Mouse (Mus musculus) CD4-positive helper T cell, adult 2 months (primary cell): Measurements from ENCODE around the gene Slc39a11.

Experiments
- DNase-seq: peaks from one replicate; pipeline ENCODE4 v3.0.0-alpha.2; 2012; ENCODE audit warnings: low read depth, missing footprints, low spot score

The Slc39a11 gene

DNA sequence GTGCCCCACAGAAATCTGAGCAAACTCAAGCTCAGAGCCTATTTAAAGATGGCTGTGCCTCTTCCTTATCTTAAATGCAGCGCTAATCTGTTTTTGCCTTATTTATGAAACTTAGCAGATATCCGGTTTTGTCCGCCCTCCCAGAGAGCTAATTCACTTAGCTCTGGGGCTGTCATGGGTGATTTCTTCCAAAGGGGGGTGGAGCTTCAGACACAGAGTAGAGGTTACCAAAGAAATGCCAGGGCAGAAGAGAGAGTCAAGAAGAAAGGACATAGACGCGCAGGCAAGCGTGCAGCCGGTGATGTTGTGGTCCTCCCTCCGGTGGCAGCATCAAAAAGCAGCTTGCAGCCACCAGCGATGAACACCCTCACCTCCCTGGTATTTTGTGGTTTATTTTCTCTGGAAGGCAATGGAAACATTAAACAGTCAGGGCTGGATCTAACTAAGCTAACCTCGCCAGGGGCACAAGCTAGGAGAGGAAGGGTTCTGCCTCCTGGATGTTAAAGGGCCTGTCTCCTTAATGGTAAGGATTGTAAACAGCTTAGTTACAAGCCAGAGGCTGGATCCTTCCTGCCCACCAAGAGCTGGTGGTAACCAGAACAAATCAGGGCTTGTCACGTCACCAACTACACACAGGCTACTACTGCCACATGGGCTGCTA, 103.5 kb downstream of the Slc39a11 start:
- DNase-seq = no peak

DNA sequence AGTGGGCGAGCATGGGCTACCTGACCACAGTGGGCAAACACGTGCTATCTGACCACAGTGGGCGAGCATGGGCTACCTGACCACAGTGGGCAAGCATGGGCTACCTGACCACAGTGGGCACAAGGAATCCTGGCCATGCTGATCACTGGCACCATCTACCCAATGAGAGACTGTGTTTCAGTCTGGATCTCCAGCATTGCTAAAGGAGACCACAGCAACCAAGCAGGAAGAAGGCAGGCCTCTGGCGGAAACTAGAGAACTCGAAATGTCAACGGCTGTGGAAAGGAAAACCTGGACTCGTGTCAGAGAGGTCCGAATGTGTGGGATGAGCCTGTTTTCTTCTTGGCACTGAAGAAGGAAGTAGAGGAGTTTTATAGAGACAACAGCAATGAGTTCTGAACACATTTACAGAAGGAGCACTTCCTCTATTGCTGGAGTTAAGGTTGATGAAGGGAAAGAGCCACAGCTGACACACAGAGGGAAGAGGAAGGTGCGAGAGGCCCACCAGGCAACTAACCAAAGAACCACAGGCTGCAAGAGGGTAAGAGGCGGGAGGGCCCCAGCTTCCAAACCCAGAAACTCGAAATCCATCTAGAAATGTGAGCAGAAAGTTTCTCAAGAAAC, 105.8 kb downstream of the Slc39a11 start:
- DNase-seq = no peak

DNA sequence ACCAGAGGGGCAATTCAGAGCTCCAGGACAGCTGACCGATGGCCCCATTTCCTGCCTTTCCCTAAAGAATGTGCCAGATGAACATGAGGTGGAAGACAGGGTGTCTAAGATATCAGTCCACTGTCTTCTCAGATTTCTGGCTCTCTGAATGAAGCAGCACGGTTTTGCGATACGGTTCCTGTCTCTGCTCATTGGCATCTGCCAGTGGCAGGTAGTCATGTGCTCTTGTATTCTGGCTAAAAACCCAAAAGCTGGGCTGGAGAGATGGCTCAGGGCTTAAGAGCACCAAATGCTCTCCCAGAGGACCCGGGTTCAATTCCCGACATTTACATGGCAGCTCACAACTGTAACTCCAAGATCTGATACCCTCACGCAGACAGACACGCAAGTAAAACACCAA, 108.8 kb downstream of the Slc39a11 start:
- DNase-seq = no peak

DNA sequence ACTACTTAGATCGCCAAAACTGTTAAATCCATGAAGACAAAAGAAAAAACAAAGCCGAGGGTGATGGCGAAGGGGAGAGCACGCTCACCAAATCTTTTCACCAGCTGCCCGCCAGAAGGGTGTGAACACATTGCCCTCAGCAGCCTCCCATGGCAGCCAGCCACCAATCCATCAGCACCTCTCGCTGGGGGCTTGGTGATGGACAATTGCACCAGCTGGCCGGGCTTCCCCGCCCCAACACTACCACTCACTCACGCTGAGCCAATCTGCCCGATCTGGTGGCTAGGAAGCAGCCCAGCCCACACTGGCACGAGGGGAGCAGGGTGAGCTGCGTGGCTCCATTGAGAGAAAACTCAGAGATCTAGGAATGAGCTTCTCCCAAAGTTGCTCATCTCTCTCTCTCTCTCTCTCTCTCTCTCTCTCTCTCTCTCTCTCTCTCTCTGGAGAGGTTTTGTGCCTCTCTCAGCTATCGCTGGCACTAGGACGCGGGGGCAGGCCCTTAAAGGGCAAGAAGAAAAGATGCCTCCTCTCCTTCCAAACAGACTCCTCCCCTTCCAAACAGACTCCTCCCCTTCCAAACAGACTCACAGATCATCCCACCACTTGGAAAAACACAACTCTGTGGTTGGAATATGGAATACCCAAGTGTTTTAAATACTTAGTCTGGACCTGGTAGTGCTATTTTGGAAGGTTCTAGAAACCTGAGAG, 110.2 kb downstream of the Slc39a11 start:
- DNase-seq = no peak

DNA sequence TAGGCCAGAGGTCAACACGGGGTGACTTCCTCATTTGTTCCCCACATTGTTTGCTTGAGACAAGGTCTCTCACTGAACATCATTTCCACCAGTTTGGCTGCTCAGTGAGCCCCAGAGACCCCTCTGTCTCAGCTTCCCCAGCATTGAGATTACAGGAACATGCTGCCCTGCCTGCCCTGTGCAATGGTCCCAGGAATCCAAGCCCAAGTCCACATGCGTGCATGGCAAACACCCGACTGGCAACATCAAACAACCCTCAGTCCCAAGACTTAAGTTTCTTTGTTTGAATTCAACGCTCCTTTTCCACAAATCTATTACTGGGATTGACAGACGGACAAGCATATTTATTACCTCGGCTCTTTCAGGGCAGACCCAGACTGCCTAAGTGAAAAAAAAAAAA, 110.8 kb downstream of the Slc39a11 start:
- DNase-seq = no peak

DNA sequence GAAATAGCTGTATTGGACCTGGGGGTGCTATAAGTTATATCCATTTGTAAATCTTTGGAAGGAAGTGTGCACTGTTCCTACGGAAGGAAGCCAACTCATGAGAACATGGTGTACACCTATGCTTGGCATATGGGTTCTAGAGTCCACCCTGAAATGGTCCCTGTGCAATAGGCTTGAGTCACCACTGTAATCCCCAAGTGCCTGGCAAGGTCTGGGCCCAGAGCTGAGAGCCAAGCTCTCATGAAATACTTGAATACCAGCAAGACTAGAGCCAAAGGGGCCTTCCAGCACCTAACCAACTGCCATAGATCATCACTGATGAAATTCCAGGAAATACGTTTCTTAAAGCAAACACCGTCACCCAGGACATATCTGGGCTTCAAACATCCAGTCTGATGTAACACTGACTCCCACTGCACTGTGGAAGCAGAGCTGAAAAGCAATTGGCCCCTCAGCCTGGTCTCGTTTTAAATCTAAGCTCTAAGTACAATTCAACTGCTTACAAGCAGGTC, 111.4 kb downstream of the Slc39a11 start:
- no peak for DNase-seq

DNA sequence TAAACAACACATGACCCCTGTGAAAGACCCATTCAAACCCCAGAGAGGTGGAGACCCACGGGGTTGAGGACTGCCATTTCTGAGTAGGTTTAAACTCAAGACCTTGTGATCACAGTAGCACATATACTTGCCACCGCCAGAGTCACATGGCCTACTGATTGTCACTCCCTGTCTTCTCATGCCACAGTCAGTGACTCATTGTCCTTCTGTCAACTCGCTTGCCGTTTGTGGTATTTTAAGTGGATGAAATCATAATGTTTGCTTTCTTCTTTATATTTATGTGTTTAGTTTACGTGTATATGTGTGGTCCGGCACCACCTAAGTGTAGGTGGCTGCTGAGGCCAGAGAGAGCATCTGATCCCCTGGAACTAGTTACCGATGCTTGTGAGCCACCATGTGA, 112.2 kb downstream of the Slc39a11 start:
- no peak for DNase-seq

DNA sequence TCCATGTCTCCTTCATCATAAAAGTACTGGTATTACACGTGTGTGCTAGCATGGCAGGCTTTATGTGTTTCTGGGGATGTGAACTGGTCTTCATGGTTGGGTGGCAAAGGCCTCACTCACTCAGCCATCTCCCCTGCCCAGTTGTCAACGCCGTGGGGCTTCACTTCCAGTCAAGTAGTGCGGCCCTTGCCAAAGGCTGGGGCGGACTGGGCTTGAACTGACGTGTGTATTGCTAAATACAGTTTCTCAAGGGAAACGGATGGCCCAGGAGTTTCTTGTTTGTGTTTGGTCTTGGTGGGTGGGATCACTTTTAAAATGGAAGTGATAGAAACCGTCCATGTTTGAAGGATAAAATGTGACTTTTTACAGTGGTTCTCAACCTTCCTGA, 112.7 kb downstream of the Slc39a11 start:
- DNase-seq = no peak

DNA sequence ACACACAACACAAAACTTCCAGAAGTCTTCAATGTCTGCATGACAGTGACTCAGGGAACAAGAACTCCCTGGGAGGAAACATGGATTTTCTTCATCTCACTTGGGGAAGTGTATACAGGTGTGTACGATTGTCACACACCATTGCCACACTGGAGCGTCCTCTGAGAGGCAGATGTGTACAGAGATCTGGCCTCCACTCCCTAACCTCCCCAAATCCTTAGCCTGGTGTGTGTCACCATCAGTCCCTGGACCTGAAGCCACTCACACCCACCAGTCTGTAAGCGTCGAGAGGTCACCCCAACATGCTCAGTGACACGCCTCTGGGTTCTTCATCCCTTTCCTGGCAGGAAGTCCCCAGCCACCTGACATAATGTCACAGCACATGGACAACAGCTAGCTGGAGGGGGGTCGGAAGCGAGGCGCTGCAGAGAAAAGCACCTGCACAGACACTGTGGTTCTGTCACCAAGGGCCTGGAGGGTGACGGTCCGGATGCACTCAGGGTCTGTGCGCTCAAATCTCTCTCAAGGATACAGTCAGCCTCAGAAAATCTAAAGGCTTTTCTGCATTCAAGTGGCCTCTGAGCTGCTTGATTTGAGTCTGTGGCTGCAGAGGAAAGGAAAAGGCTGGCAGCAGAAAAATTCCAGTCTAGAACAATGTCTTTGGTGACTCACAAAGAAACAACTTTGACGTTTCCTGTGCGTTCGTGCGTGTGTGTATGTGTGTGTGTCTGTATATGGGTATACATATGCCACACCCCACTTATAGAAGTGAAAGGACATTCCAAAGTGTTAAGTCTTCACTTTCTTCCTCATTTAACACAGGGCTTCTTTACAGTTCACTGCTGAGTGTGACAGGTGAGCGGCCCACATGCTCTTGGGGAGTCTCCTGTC, 113.3 kb downstream of the Slc39a11 start:
- peak; percentile 65 for DNase-seq

DNA sequence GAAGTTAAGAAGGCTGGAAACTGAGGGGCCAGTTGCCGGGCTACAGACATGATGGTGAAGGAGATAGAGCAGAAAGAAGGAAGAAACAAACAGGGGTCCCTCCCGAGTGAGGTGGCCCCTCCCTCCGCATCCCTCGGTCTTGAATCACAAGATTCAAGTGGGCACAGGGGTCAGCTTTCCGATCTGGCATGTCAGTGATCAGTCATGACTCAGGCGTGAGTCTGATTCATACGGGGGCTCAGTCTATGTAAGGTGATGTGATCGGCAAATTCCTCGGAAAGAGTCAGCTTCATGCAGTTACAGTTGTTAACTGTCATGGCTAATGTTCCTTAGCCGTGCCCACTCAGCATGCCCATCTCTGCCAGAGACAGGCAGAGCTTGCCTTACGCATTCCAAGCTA, 115.5 kb downstream of the Slc39a11 start:
- no peak for DNase-seq

DNA sequence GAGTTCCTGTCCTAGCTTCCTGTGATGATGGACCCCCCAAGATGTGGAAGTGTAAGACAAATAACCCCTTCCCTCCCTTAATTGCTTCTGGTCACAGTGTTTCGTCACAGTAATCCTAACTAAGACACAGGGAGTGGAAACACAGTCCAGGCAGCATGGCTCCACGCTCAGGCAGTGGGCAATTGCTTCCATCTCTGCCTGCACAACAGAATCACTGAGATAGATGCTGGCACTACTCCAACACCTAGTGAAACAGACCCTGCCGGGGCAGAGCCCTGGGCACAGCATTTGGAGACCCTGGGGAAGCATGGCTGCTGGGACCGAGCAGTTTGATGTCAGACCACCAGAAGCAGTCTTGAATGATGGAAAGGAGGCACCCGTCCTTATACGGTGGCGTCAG, 115.9 kb downstream of the Slc39a11 start:
- no peak for DNase-seq

DNA sequence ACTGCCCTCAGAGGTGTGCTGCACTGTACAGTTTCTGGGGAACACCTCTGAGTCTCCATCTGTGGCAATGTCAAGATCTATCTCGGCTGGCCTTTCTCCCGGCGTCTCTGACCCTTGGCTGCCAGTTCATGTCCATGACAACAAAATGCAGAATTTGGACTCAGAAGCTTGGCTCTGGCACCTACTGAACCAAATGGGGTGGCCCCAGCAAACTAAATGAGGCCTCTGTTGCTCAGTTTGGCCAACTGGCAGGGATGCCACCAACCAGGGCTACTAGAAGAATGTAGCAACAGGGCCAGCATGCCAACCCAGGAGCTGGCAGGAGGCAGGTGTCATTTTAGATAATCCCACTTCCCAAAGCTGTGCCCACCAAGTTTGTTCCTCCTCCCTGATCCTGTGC, 121.5 kb downstream of the Slc39a11 start:
- DNase-seq = no peak

DNA sequence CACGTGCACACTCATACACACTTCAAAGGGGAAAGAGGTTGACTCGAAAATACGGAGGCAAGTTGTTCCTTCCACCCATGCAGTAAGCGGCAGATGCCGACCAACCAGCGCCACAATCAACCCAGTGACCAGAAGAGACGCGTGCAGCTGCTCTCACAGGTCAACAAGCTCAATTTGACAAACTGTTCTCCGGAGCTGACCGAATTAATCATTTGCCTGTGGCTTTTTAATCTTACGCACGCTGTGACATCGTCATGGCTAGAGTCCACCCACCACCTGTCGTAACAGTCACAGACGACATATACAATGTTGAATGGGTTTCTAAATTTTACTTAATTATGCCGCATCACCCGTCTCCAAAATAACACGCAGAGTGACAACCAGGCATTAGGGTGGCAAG, 124.1 kb downstream of the Slc39a11 start:
- no peak for DNase-seq

DNA sequence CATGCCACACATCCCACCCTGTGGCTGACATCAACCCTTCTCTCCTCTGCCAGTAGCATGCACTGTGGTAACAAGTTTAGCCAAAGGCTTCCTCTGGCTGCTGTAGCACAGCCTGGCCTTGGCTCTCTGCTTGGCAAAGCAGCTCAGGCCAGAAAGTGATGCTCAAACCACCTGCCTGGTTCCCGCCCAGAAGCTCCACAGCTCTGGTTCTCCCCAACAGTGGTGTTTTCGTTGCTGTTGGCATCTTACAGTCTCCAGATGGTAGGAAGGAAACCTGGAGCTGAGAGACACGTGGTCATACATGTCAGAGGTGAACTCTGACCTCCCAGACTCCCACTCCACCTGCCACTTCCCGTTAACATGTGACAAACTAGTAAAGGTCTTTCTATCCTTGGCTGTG, 127.2 kb downstream of the Slc39a11 start:
- no peak for DNase-seq

DNA sequence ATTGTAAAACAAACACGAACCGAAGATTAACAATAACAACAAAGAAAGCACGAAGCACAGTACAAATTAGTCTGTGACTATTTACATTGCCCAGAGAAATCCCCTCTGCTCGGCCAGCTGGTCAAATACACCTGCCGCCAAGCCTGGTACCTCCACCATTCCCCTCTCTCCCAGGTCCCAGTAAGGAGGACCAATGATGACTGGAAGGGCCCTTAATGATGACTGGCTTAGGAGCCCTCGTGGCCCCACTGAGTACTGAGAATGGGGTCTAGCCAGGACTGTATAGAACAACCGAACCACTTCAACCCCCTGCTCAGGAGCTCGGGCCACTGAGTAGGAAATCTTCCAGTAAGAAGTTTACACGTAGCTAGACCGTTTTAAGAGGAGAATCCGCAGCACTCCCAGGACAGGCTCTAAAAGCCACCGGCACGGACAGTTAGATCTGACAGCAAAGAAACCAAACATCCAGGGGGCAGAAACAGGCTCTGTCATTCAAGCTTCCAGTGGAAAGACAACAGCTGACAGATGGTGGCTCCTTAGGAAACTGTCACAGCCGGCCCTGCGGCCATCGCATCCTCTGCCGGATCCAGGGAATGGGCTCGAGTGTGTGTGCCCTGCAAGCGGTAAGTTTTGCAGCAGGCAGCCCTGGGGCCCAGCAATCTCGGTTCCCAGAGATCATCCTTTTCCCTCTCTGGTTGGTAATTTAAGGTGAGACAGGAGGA, 128.2 kb downstream of the Slc39a11 start:
- DNase-seq = no peak

DNA sequence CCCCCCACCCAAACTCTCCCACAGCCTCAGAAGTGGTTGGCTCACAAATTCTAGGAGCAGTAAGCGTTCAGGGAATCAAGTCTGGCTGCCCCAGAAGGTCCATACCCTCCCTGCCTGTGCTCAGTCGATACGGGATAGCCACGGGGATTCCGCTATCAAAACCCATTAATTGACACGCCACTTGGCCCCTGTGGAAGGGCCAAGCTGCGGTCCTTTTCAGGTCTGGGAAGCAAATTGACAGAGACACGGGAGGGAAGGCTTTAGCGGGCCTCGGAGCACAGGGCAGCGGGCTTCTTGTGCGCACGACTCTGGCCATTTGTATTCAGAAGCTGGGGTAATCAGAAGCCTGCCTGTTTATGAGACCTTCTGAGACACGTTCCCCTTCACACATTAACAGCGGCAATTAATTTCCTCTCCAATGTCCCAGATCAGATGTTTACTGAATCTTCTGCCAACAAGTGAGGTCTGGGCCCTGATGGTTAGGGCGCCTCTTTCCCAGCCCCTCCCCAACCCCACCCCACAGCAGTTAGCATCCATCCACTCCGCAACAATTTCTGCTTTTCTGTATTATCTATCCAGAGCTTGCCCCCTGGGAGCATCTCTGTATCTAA, 128.9 kb downstream of the Slc39a11 start:
- no peak for DNase-seq

DNA sequence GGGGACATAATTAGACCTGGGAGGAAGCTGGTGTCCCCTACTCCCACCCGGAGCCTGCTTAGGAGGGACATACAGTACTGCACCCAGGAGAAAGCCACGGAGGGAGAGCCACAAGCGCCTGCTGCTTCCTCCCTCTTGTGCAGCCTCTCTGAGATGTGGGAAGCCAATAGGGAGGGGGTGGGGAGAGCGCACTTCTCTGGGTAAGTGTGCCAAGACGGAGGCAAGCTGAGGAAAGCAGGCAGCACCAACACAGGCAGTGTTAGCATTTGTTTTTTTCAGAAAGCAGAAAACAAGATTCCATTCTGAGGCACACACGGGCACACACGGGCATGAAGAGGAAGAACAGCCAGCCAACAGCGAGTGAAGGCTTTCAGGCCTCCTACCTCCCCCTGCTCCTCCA, 129.5 kb downstream of the Slc39a11 start:
- DNase-seq = no peak

DNA sequence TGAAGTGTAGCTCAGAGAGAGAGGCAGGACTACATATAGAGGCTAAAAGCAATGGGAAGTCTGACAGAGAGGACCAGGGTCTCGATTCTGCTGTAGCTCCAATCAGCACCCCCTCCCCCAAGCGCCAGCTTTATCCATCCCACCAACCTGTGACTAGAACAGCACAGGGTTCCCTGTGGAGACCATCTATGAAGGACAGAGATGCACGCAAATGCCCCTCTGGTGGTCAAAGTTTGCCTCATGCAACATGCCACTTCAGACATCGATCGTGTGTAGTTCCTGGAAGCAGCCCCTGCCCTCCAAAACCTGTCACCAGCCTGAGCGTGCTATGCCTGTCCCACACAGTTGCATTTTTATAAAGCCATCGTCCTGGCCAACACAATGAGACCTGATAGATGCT, 129.9 kb downstream of the Slc39a11 start:
- DNase-seq = no peak

DNA sequence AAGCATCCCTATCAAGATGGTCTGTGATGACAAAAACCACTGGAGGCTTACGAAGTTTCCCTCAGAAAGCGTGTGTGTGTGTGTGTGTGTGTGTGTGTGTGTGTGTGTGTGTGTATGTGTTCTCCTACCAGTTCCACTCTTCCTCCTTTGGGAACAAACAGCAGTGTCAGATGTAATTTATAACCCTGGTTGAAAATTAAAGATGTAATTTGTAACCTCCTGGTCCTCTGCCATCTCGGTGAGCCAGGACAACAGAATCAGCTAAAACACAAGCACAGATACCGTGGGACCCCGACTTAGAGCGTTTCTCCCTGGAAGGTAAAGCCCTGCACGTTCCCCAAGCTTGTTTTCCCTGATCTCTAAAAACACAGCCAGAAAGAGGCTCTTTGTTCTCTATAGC, 131.7 kb downstream of the Slc39a11 start:
- DNase-seq = no peak

DNA sequence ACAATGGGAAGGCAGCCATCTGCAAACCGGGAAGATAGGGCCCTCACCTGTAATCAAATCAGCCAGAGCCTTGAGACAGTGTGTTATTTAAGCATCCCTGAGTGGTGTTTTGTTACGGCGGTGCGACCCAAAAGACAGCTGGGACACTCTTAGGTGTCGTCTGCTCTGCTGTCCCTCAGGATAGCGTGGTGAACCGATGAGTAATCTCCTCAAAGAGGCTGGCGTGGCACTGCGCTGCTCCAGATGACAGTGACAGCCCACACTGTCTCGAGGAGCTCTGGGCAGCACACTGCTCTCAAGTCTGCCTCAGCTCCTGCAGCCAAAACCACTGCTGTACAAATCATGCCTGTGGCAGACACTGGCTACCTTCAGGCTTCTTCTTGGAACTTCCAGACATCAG, 133.7 kb downstream of the Slc39a11 start:
- DNase-seq = no peak

DNA sequence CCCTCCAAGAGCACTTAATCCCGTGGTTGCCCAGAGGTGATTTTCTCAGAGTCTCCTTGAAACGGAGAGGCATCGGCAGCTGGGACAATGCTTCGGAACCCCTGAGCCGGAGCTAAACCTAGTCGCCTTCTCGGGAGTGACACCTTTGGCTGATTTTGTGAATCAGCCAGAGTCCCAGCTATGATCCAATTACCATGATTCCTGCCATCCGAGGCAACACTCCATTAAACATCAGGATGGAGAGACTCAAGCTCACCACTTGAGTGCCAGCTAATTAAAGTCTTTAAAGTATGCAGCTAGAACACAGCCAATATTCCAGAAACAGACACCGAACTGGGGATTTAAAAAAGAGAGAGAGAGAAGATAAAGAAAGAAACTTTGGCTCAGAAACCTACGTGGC, 136.9 kb downstream of the Slc39a11 start:
- DNase-seq = no peak
